Mouse (Mus musculus) splenic B cell, adult 2 months (primary cell): ENCODE measurements around the gene Tle2.

Source experiments
- DNase-seq: peaks from one replicate; pipeline ENCODE4 v3.0.0-alpha.2; 2011; ENCODE audit warnings: low read depth, low spot score
- H3K27me3 ChIP-seq: 2 replicates; pipeline ENCODE4 v1.6.1; 2012; ENCODE audit warnings: mild to moderate bottlenecking, low read length, moderate library complexity, mixed read lengths; ENCODE audit not compliant: control insufficient read depth, poor library complexity, insufficient read depth, severe bottlenecking
- H3K36me3 ChIP-seq: 2 replicates; pipeline ENCODE4 v1.6.1; 2012; ENCODE audit warnings: mild to moderate bottlenecking, low read length, moderate library complexity, mixed read lengths; ENCODE audit not compliant: control insufficient read depth, poor library complexity, insufficient read depth, severe bottlenecking

The Tle2 gene

GRCm38 (mm10) chr10:81626994-81627835, 52.9 kb downstream of the Tle2 start, which contains the start of gene Sirt6:
TSS of gene Sirt6 (minus strand) at chr10:81627797.
- peak; percentile 92 for DNase-seq
- H3K36me3 ChIP-seq: no peaks in the 10 kb centered on the region
- H3K27me3 ChIP-seq: no peaks in the 10 kb centered on the region

DNA sequence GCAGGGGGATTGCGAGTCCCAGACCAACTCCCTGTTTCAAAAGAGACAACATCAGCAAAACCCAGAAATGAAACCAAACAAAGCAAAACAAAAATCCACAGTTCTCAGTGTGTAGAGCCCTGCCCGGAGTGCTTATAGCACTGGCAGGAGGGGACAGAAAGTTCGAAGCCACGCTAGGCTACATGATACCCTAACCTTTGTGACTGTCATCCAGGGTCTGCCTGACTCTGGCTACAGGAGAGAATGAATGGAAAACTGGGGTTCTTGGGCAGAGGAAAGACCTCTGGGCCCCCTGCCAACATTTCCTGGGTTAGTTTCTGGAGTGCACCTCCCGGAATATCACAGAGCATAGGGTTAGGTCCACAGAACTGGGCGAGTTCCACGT, 53.5 kb downstream of the Tle2 start:
- DNase-seq: no peak
- Histone ChIP-seq H3K36me3 (no peaks in the 10 kb centered on the region), H3K27me3 (no peaks in the 10 kb centered on the region)

GRCm38 (mm10) chr10:81628390-81628789, 54.0 kb downstream of the Tle2 start, which contains the start of gene Ankrd24:
TSS of gene Ankrd24 (plus strand) at chr10:81628540.
- Histone ChIP-seq H3K27me3 (no peaks in the 10 kb centered on the region), H3K36me3 (no peaks in the 10 kb centered on the region)
- no peak for DNase-seq

DNA sequence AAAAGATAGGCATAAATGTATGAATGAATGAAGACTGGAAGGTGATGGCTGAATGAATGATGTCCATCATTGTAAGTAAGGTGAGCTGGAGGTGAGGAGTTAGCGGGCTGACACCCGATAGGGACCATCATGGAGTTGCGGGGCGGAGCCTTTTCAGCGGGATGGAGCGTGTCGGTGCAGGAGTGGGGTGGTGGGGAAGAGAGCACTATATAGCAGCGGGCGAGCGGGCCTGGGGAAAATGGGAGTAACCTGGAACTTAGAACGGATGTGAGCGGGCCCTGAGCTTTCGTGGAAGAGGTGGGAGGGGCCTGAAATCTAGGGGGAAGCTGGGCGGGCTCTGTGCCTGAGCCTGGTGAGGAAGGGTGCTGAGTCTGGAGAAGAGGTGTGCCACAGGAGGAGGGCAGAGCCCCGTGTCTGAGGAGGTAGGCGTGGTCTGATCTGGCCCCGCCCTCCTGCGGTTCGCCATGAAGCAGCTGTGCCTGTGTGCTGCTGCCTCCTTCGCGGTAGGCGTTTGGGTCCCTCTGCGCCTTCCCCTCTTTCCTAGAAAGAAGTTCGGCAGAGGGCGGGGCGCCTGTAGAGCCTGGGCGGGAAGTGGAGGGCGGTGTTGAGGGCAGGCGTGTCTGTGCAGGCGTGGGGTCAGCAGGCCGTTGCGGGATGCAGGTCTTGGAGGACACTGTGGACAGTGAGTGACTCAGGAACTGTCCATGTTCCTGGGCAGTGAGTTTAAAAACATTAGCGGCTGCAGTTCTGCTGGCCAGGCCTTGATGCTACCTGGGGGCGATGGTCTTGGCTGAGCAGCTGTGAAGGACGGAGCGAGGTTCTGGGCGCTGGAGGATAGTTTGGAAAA, 59.1 kb downstream of the Tle2 start:
- peak; percentile 86 for DNase-seq
- no peaks in the 10 kb centered on the region for H3K36me3 ChIP-seq
- no peaks in the 10 kb centered on the region for H3K27me3 ChIP-seq

GRCm38 (mm10) chr10:81636338-81636737, 62.0 kb downstream of the Tle2 start:
- no peaks in the 10 kb centered on the region for H3K36me3 ChIP-seq
- DNase-seq: no peak
- H3K27me3 ChIP-seq: no peaks in the 10 kb centered on the region

GRCm38 (mm10) chr10:81638101-81638500, 63.7 kb downstream of the Tle2 start:
- no peak for DNase-seq
- H3K27me3 ChIP-seq: no peaks in the 10 kb centered on the region
- H3K36me3 ChIP-seq: no peaks in the 10 kb centered on the region
